Mouse (Mus musculus) G1E-ER4 (cell line): ENCODE data around the gene Vwa3b. TPM values are rescaled to one million over a fixed set of nuclear protein-coding genes. Genes with fewer than 3 reads are reported as not detected.

Source experiments
- GATA1 ChIP-seq: IDR thresholded peaks from one replicate; pipeline ENCODE4 v1.8.0; 2012; ENCODE audit warnings: low read length, inconsistent platforms
- polyA plus RNA-seq: library from polyadenylated mRNA; stranded (reverse); fragments of >175 nt; gene quantifications from 2 replicates; pipeline ENCODE4 v1.2.3, GENCODE M21; 2012

Gene Vwa3b
- polyA plus RNA-seq, 1 experiment = not detected

GRCm38 (mm10) chr1:37001636-37002315 is 24.6 kb upstream of the Vwa3b start:
- TF ChIP-seq GATA1 = no peak

GRCm38 (mm10) chr1:37002316-37003008 is 23.9 kb upstream of the Vwa3b start:
- TF ChIP-seq GATA1 = no peak

- no peak for TF ChIP-seq GATA1
Observed at GRCm38 (mm10) chr1:37004533-37004932, 21.9 kb upstream of the Vwa3b start.

- no peak for TF ChIP-seq GATA1
Observed at GRCm38 (mm10) chr1:37005036-37005435, 21.4 kb upstream of the Vwa3b start.

GRCm38 (mm10) chr1:37009880-37010279 is 16.5 kb upstream of the Vwa3b start:
- no peak for TF ChIP-seq GATA1

GRCm38 (mm10) chr1:37011626-37012209 is 14.7 kb upstream of the Vwa3b start:
- TF ChIP-seq GATA1 = no peak

- TF ChIP-seq GATA1 = no peak
Observed at GRCm38 (mm10) chr1:37013006-37013405, 13.4 kb upstream of the Vwa3b start.

GRCm38 (mm10) chr1:37013687-37014086 is 12.7 kb upstream of the Vwa3b start:
- TF ChIP-seq GATA1 = no peak

GRCm38 (mm10) chr1:37019017-37019416 is 7.4 kb upstream of the Vwa3b start:
- TF ChIP-seq GATA1 = no peak

GRCm38 (mm10) chr1:37022704-37023103 is 3.7 kb upstream of the Vwa3b start:
- TF ChIP-seq GATA1 = no peak

- no peak for TF ChIP-seq GATA1
Observed at GRCm38 (mm10) chr1:37024736-37025135, 1.7 kb upstream of the Vwa3b start.

- TF ChIP-seq GATA1 = no peak
Observed at GRCm38 (mm10) chr1:37025376-37025775, 1.0 kb upstream of the Vwa3b start.

- no peak for TF ChIP-seq GATA1
Observed at GRCm38 (mm10) chr1:37026866-37027265, 470 bp downstream of the Vwa3b start.

- no peak for TF ChIP-seq GATA1
Observed at GRCm38 (mm10) chr1:37028439-37029153, 2.2 kb downstream of the Vwa3b start.

GRCm38 (mm10) chr1:37029154-37029907 is 2.9 kb downstream of the Vwa3b start:
- no peak for TF ChIP-seq GATA1

- TF ChIP-seq GATA1 = no peak
Observed at GRCm38 (mm10) chr1:37029942-37030341, 3.5 kb downstream of the Vwa3b start.
